Mouse (Mus musculus) lung, postnatal 25 days (tissue): ENCODE data around the gene Chrm2.

Experiments
- DNase-seq: peaks from one replicate; pipeline ENCODE4 v3.0.0; 2022; ENCODE audit warnings: low spot score

The Chrm2 gene

DNA sequence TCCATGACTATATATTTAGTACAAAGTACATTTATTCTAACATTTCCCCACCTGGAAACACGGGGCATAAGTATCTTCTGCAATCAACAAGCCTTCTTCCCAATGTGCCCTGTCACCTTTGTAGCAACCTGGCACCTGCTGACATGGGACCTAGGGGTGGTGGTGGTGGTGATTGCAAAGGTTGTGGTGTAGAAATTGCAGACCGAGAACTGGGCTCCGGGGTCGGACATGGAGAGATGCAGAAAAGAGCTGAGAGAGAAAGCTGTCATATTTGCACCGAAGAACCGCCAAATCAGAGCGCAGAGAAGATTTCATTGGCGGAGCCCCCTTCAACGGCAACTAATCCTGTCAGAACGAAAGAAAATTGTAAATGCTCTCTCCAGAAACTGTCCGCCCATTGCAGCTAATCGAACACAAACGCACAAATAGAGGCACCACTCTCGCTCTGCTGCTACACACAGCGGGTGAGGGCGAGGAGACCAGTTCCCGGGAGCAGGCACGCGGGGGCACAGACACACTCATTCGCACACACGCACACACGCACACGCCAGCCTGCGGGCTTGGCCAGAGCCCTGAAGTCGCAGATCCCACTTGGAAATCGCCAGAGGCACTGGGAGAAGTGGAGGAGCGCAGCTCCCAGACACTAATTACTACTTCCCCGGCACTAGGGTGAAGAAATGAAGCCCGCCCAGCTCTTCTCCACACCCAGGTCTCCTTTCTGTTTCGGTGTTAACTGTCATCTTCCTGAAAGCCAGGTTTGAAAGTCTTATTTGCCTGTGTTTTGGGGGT is at the start of gene Chrm2:
Gene Chrm2 (plus strand): TSS at position 473 of the 789 bp plus-strand sequence.
- no peak for DNase-seq

DNA sequence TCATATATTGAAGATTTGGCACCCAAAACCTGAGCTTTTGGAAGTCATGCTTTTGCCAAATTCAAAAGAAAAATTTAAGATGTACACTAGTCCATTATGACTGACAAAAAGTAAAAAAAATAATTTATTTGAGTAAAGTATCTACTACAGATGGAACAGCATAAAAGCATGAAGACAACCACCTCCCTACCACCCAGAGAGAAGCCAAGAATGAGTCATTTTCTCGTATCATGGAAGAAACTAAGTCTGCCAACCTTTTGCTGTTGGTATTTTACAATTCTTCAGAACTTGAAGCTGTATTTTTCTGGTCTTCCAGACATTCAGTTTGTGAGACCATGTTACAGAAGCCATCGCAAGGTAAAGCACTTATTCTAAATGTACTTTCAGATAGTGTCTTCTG is 13.9 kb upstream of the Chrm2 start:
- no peak for DNase-seq

DNA sequence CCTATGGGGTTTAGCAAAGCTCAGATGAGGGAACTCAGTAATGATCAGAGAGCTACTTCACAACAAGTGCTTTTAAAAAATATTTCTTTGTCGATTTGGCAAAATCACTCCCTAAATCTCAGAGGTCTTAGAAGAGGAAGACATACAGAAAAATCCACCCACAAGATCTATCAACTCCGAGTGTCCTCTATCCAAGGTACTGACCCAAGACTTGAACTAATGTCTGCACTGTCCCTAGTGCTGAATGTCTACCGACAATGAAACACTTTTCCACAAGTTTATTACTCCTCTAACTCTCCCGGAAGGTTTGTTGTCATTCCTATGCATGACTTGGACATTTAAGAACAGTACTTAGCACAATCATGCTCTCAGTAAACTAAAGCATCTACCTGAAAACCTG is 9.9 kb upstream of the Chrm2 start:
- no peak for DNase-seq

DNA sequence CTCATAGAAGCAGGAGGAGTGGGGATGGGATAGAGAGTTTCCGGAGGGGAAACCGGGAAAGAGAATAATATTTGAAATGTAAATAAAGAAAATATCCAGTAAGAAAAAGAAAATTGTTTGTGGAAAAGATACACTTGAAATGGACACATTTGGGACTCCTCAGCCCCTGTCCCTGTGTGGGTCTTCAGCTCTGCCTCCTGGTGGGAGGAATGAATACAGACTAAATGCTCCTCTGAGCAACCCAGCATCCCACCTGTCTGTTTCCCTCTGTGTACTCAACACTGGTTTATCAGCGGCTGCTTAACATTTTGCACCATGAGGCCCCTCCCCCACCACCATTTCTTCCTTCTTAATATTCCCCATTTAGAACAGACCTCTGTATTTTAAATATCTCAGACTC is 3.8 kb upstream of the Chrm2 start:
- DNase-seq = no peak

DNA sequence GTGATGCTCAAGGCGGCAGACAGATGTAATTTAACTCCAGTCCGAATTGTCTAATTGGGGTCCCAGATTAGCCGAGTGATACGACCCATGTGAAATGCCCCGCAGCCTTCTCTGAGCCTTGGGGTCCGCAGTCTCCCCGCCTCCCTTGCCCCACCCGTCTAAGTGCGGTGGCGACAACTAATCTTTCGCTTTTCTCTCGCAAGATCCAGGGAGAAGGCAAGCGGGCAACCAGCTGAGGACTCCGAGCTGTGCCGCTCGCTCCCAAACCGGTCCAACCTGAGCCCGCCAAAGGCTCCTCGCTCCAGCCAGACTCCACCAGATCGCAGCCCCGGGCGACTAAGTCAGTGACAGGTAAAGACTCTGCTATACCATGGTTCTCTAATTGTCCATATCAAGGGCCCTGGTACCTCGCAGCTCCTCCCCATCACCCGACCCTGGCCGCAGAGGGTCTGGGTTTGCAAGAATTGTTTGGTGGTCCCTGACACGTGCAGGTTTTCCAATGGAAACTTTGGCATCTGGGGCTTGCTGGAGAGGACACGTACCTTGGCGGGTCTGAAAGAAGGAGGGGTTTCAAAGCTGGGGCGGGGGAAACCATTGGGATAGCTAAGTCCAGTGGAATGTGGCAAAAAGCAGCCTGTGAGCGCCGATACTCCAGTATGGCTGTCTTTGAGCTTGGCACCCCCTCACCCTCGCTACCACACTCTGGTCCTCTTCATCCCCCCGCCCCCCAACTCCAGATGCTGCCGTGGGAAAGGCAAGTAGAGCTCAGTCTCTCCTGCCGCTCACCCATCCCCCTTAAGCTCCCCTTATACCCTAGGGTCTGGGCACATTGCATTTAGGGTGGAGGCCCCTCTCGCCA is 746 bp downstream of the Chrm2 start:
- no peak for DNase-seq

DNA sequence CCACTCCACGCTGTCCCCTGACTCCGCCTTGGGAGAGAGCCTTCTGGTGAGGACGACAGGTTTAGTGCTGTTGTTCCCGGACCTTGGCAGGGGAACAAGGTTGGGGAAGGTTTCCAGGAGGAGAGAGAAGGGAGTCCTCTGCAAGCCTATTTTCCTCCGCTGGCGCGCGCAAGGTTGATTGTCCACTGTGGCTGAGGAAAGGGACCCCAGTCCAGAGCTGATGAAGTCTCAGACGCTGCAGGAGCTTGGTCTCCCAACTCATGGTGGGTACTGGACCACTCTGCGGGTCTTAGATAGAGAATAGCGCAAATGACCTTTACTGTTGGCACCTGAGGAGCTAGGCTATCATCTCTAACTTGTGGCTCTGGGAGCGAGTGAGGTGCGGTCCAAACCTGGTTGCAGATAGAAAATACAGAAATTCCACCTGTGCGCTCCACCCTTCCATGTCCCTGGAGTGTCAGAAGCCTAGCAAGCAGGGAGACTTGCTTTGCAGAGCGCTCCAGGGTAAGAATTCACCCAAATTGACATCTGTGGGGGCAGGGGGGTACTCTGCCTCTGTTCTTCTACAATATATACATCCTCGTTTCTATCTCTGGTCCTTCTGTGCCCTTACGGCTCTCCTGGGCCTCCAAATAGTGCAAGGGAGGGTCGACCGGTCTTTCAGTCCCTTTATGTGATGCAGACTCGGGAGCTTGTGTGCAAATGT is 1.5 kb downstream of the Chrm2 start:
- DNase-seq = no peak

DNA sequence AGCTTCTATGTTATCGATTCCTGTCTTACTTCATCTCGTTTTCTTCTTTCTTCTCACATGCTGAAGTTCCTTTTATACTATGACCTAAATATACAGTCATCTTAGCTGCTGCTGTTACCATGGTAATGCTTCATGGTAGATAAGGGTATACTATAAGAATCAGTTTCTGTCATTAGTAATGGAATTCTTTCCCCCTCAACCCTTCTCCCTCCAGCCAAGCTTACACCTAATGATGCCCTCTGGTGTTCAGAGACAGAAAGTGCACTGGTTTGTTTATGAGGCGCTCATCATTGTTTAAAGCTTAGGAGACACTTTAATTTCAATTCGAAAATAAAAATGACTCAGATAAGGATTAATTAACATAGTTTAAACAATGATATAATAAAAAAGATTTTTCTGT is 5.8 kb downstream of the Chrm2 start:
- DNase-seq = no peak

DNA sequence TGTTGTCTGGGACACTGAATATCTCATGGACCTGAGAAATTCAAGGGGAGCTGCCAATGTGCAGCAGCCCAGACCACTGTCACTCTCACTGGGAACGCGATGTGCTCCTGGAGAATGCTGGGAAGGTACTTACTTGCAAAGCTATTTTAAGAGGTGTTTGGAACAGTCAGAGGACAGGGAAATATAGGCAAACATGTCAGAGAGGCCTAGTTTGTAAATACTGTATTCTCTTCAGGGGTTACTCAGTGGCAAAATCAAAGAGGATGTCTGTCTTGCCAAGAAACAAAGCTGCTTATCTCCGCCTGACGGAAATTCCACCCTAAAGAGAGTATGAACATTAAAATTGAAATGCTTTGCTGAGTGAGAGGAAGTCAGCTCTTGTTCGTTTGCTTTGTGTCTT is 17.3 kb downstream of the Chrm2 start:
- DNase-seq = peak; percentile 82

DNA sequence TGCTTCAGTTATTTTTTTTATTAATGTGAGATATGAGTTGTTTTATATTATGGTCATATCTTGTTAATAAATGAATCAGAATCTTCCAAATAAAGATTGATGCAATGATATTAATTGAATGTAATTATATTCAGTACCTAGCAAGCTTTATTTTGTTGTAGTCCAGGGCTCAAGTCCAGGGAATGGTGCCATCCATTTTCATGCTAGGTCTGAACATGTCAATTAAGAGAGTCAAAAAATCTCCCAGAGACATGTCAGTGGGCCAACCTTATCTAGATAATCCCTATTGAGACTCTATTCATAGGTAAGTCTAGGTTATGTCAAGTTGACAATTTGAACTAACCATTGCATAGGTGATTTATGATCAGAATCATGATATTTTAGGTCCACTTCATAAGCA is 21.1 kb downstream of the Chrm2 start:
- DNase-seq = no peak

DNA sequence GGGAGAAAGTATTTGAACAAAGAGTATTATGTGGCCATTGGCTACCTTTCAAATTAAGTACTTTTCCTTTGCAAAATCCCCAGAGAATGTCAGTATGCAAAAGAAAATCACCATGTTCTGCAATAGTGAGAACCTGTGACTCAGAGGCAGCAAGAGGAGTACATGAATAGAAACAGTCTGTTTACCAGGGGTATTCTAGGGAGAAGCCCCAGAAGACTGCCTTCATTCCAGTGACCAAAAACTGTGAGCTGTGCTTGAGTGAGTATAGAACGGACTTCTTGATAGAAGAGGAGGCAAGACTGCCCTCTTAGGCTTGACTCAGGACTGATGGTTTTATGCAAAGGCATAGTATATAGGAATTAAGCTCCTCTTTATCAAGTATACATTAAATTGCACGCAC is 22.2 kb downstream of the Chrm2 start:
- DNase-seq = no peak

DNA sequence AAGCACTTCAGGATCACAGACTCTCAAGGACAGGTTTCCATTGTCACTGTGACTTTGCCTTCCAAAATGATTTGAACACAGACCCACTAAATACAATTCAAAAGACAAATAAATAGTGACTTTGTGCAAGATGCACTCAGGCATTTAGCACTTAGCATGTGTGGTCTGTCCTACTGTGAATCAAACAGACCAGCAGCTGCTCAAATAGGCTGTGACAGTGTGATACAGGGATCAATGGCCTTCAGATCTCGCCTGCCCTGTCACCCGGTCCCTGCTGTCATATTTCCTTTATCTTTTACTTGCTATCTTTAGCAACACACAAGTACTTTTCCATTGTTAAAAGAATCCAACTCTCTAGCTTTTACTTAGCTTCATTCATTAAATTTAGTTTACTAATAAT is 31.8 kb downstream of the Chrm2 start:
- DNase-seq = no peak

DNA sequence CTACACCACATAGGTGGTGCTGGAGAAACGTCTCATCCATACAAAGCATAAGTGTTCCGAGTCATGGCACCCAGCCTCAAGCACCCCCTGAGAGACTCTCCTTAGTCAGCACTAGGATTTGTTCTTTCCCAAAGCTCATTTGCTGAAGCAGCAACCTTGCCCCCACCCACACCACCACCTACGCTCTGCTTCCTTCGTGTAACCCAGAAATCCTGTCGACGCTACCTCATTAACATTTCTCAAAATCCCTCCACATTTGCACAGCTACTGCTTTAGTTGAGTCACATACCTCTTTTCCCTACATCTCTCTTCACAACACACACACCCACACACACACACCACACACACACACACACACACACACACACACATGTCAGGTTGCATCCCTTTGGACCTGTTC is 50.1 kb downstream of the Chrm2 start:
- no peak for DNase-seq

DNA sequence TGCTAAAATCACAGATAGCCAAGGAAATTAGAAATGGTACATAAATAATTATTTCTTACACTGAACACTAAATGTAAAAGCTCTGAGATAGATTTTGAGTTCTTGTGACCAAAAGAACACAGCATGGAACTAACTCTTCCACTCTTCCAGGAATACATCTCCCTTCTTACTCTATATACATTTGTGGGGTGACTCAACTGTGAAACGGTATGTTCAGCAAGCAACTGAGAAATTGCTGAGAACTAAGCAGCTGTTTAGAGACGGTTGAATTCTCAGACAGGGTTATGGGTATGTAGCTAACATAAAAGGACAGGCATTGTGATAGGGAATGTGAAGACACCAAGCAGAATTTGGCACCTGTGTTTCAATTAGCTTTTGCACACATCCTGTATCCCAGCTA is 51.3 kb downstream of the Chrm2 start:
- no peak for DNase-seq

DNA sequence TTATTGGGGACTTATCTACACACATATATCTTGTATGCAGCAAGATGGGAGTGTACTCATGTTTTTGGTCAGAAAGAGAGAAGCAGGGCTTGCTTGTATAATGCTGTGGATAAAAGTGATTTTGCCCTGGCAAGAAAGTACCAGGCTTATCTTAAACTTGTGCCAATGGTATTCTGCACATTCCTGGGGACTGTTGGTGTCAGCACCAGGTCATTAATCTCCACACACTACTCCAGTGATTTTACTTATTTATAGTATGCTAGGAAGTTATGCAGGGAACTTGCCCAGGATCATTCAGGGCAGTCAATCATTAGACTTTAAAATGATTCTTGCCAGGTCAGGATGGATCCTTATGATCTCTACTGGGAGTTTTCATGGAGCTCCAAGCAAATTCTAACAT is 63.6 kb downstream of the Chrm2 start:
- DNase-seq = no peak

DNA sequence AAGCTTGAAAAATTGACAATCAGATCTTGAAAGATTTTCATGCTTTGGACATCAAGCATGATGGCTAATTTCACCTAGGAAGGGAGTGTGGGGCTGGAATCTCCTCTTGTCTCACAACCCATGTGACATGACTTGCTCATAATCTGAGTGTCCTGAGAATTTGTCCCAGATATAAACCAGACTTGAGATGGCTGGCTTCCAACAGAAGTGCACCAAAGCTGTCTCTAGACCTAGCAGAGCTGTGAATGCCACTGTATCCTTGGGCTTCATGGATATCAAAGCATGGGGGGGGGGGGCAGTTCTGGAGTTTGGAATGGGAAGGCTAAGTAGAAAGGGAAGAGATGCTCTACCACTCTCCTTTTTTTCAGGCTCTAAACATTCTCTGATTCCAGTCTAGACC is 67.2 kb downstream of the Chrm2 start:
- DNase-seq = no peak

DNA sequence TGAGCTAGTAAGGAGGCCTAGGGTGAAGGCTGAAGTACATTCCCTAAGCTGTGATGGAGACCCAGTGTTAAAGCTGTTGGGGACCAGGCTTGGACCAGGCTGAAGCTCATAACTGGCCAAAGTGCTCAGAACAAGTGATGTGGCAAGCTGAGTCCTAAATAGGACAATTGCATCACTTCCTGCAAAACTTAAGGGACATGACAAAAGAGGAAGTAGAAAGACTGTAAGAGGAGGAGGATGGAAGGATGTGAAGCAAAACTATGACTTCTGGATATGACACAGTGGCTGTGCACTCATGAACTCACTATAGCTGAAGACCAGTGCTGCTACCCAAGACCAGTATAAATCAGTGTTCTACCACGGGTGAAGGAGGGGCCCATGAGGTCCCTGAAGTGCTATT is 69.1 kb downstream of the Chrm2 start:
- no peak for DNase-seq

DNA sequence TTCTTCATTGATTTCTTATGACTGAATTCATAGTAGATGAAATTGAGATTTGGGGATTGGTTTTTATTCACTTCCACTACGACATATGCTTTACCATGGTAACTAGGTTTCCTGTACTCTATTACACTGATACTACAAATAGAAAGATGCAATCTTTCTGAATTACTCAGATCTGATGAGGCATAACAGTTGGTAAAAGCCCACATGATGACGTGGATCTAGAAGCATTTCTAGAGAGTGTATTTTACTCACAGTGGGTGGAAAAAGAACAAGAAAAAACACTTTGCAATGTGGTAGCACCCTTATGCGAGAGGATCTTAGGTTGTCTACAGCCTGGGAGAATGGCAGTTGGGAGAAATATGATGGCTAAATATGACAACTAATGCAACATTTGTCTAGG is 76.1 kb downstream of the Chrm2 start:
- no peak for DNase-seq

DNA sequence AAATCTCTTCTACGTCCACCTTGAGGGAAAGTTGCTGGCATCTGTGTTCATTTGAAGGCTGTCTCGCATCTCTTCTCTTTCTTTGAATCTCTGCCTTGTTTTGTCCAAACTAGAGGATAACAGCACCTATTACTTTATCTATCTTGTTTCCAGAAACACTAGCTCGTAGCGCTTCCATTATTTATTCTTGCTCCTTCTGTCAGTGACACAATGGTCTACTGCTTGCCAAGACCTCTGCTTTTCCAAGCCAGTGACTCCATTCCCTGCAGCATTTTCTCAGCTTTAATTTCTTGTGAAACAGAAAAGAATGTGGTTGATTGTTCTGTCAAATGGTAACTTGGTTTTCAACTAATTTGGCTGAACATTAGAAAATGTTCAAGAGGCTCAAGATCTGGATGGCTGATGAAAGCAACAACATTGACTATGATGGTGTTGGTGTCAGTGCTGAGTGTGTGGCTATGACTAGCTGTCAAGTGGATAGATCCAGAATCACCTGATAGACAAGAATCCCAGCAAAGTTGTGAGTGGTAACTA is 96.3 kb downstream of the Chrm2 start:
- DNase-seq = peak; percentile 3

DNA sequence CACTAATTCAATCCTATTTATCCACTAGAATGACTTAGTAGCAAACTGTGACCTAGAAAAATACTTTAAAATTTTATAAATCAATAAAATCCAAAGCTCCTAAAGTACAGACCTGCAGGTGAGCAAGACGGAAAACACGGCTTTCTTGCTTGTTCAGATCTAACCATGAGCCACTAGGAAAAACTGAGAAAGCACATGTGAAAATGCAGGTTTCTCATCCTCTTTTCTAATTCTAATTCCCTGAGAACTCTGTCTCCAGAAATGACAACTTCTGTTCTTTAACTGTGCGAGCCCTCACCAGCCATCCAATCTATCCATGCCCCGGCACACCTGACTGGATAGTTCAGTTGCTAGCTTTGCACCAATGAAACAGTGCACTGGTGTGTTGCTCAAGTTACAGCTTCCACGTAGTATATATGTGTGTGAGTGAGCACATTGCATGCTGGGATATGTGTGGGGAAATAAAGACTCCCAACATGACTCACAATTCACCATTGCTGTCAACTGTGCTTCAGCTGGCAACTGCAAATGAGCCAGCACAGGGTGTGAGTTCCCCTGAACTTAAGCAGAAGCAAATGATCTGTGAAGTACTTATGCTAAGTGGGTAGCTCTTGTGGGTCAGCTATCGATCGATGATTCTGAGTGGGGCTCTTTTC is 119.3 kb downstream of the Chrm2 start:
- DNase-seq = no peak

DNA sequence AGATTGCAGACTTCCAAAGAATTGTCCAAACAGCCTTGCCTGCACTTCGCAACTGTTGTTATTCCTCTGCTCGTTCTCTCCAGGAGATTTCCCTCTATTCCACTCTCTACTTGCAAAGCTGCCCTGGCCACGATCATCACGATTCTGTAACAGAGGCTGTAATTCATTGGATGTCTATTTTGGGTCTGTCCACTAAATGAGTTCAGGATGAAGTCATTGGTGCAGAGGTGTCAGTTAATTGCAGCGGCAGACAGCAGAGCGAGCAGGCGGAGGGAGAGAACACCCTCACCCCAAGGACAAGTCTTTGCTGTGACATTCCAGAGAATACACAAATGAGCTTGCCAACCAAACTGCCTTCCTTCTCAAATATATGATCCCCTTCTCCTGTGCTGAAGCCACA is 120.1 kb downstream of the Chrm2 start:
- DNase-seq = no peak

DNA sequence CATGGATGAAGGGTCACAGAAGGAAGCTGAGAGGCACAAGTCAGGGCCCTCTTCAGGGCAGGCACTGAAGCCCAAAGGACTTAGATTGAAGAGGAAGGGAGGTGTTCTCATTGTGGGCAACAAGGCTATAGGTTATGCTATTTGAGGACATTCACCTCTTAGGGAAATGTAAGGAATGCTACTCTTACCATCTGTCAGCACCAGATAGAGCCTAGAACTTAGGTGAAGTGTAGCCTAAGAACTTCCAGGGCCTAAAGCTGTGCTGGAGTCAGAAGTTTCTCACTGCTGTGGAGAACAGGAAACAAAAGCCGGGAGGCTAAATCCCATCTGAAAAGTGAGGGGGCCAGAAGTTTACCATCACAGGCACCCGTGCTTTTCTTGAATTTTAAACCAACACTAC is 120.6 kb downstream of the Chrm2 start:
- no peak for DNase-seq

DNA sequence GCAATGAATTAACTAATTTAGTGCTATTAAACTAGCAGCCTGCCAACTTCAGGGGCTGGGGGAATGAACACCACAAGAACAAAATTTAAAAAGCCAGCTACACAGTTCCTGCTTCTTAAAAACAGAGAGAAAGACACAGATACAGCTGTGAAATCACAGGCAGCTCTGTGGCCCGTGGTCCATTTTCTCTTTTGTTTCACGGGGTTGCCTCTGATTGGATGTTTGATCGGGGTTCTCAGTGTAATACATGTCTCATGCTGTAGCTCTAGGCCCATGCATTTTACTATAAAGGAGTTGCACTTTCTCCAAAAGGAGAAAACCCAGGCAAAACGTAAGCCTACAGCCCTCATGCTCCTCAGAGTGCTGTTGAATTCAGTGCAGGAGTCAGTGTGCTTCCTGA is 128.6 kb downstream of the Chrm2 start:
- no peak for DNase-seq
